Mouse (Mus musculus): ENCODE results near the gene Gm3020.
"Not testable (repeated sequence)": the region's sequence is repeated elsewhere in the genome, so short reads cannot be mapped to it uniquely, and the experiment has no call there.

Gm3020 gene

DNA sequence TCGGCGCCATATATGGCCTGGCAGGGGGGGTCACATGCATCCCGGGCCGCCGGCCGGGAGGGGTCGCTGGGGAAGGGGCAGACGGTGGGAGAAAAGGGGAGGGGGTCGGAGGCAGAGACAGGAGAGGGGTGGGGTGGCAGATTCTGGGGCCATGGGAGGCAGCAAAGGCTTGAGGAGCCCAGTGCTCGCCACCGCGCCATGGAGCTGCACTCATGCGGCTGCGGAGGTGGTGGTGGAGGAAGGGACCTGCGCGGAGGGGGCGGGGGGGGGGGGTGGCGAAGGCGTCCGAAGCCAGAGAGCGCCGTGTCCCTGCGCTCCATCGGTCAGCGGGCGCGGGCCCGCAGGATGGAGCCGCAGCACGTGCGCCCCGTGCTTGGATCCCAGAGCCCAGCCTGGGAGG, at the start of gene Gm3020:
Gm3020 (plus strand) TSS at position 301 of the 400 bp plus-strand sequence.
- not testable (repeated sequence) for DNase-seq (ENCODE audit: low spot score in 2 of 2)

DNA sequence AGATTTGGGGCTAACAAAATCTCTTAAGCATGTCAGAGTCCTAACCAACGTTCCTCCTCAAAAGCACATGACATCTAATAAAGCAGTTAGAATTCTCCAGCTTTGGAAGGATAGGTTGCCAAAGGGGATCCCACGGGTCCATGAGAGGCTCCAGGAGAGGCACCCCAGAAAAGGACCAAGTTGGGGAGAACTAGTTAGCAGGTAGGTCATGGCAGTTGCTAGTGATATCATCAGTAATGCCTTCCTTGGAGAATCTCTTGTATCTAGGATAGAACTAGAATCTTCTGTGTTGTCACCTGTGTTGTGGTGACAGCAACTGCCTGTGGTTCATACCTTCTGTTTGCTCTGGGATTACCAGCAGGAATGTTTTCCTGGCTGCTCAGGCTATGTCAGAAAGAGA, 17.6 kb upstream of the Gm3020 start, which contains the start of gene Gm3012:
Gm3012 (plus strand) TSS at position 301 of the 400 bp plus-strand sequence.
- not testable (repeated sequence) for DNase-seq (ENCODE audit: low spot score in 2 of 2)

DNA sequence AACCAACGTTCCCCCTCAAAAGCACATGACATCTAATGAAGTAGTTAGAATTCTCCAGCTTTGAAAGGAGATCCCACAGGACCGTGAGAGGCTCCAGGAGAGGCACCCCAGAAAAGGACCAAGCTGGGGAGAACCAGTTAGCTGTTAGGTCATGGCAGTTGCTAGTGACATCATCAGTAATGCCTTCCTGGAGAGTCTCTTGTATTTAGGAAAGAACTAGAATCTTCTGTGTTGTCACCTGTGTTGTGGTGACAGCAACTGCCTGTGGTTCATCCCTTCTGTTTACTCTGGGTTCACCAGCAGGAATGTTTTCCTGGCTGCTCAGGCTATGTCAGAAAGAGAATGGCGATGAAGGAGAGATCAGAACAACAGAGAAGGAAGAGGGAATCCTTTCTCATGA, 36.7 kb downstream of the Gm3020 start, which contains the start of gene Gm3043:
Gm3043 (plus strand) TSS at position 301 of the 400 bp plus-strand sequence.
- not testable (repeated sequence) for DNase-seq (ENCODE audit: low spot score in 2 of 2)
